ENCODE assay signal across 10 mouse cellular contexts in genomic region chr6:112861351-112862297, GRCm38 (mm10).
A peak's percentile ranks its signal among the peaks of the same experiment; 100 is the strongest.
DNase-seq lines count a peak whose midpoint lies in the region; ATAC-seq and TF ChIP-seq lines count a peak whose summit lies in the region.
"Had no signal": no experiment of that assay in that cellular context is flagged by ENCODE, and none has a peak within 500 bp of the region (broad histone marks: within the 10 kb centered on the region; RNA-seq: fewer than 3 reads in every experiment).

No protein-coding gene starts in this region.

- H3K4me2 ChIP-seq in heart, postnatal 0 days (ENCODE audit: low read depth, low read length), result no peak overlapping the region

- no peaks in the 10 kb centered on the region for H3K9me3 ChIP-seq in heart, postnatal 0 days (replicated peaks; ENCODE audit: control insufficient read depth, low read length)

- H3K36me3 ChIP-seq in heart, postnatal 0 days (replicated peaks; ENCODE audit: control insufficient read depth, insufficient read depth, low read length), result no peaks in the 10 kb centered on the region

- no peaks in the 10 kb centered on the region for H3K27me3 ChIP-seq in heart, postnatal 0 days (ENCODE audit: control insufficient read depth, insufficient read depth, low read length)

- no peak for DNase-seq in heart, postnatal 0 days (ENCODE audit: low spot score)
- no peak for DNase-seq in heart, postnatal 25 days (ENCODE audit: low spot score)
- DNase-seq in thymus, postnatal 0 days (ENCODE audit: low spot score), result peak; percentile 52
- DNase-seq in thymus, postnatal 10 days (ENCODE audit: low spot score in 2 of 2), result no peak
- DNase-seq in embryo, embryonic 10 days (ENCODE audit: low spot score), result no peak
- DNase-seq in urinary bladder, adult 18-20 months (ENCODE audit: low spot score in 2 of 2), result no peak
- no peak for DNase-seq in frontal cortex, adult 2 months (ENCODE audit: extremely low spot score in 1 of 2, low spot score in 1 of 2)
- DNase-seq: kidney, postnatal 25 days; lung, postnatal 10 days had no signal

- no peak for TF ChIP-seq EP300 in heart, postnatal 0 days (IDR thresholded peaks at IDR 0.05; ENCODE audit: low read depth)

- H3K4me1 ChIP-seq in heart, postnatal 0 days (ENCODE audit: control insufficient read depth, insufficient read depth), result peaks cover 9% of the 10 kb centered on the region; the same call in 1 of the 2 replicates

- no peak overlapping the region for H3K4me3 ChIP-seq in heart, postnatal 0 days (ENCODE audit: low read depth, low read length)

- ATAC-seq in heart, postnatal 0 days (ENCODE audit: insufficient read depth, low read depth), result peak; percentile 20; the same call in 1 of the 2 replicates
- peak; percentile 77 for ATAC-seq in hematopoietic stem cell, adult 5-6 weeks (replicated peaks in 1 of 2; ENCODE audit: insufficient read depth in 1 of 2, low FRiP score in 2 of 2, low TSS enrichment in 1 of 2, low read depth in 1 of 2, poor library complexity in 2 of 2, severe bottlenecking in 2 of 2)

- 66% methylated on average over 11 of the region's 11 CpGs for WGBS in heart, postnatal 0 days

- 0 out of 2 replicates have a peak overlapping the region, but pooled peaks have one; percentile 20 for H3K27ac ChIP-seq in heart, postnatal 0 days (ENCODE audit: low read depth)

- H3K9ac ChIP-seq in heart, postnatal 0 days (replicated peaks; ENCODE audit: low read depth, low read length), result no peak overlapping the region

- TF ChIP-seq CTCF in heart, postnatal 0 days (IDR thresholded peaks at IDR 0.05; ENCODE audit: low read depth), result no peak

- intact Hi-C loops in heart, postnatal 25 days (cut with DNase I), result no loop called here
